Mouse (Mus musculus) bone marrow macrophage, adult 2 months (primary cell): ENCODE measurements around the gene Dnajc1. TPM values are rescaled to one million over a fixed set of nuclear protein-coding genes. Genes with fewer than 3 reads are reported as not detected.

Experiments used
- H3K27ac ChIP-seq: 2 replicates; pipeline ENCODE4 v1.5.1; 2012; ENCODE audit warnings: low read depth, low read length; ENCODE audit not compliant: insufficient read depth
- H3K4me1 ChIP-seq: 2 replicates; pipeline ENCODE4 v1.6.1; 2012; ENCODE audit warnings: low read length; ENCODE audit not compliant: control insufficient read depth, insufficient read depth
- H3K4me3 ChIP-seq: 2 replicates; pipeline ENCODE4 v1.5.1; 2012; ENCODE audit warnings: mild to moderate bottlenecking, low read length, moderate library complexity; ENCODE audit not compliant: insufficient read depth
- CTCF ChIP-seq: IDR thresholded peaks from 2 replicates; pipeline ENCODE4 v1.5.1; 2012; ENCODE audit warnings: low read depth, mild to moderate bottlenecking, low read length, moderate library complexity
- POLR2A ChIP-seq: IDR thresholded peaks from 2 replicates; pipeline ENCODE4 v1.6.1; 2012; ENCODE audit warnings: mild to moderate bottlenecking, low read depth, low read length, borderline replicate concordance
- polyA plus RNA-seq: library from polyadenylated mRNA; stranded (reverse); fragments of >200 nt; gene quantifications from 2 replicates; pipeline ENCODE4 v1.2.4, GENCODE M21; 2012; ENCODE audit not compliant: missing spikeins, insufficient read depth, insufficient read length

Gene Dnajc1
- 19.5 and 25.0 TPM in 2 replicates for polyA plus RNA-seq

- Histone ChIP-seq H3K27ac (peak within 1 kb of the TSS; percentile 76), H3K4me3 (peak within 1 kb of the TSS; percentile 72), H3K4me1 (peaks cover 6% of the 10 kb centered on the region)
- no peak for TF ChIP-seq POLR2A
- TF ChIP-seq CTCF: no peak
Observed at GRCm38 (mm10) chr2:18392331-18393021, at the start of gene Dnajc1. Gene Dnajc1, minus strand, starts transcription at chr2:18392830.

GRCm38 (mm10) chr2:18441871-18442270 is 49.2 kb upstream of the Dnajc1 start:
- Histone ChIP-seq H3K4me1 (no peaks in the 10 kb centered on the region), H3K4me3 (no peak overlapping the region), H3K27ac (no peak overlapping the region)
- no peak for TF ChIP-seq CTCF

GRCm38 (mm10) chr2:18415242-18415641 is 22.6 kb upstream of the Dnajc1 start:
- TF ChIP-seq POLR2A (no peak), CTCF (no peak)
- Histone ChIP-seq H3K27ac (no peak overlapping the region), H3K4me1 (no peaks in the 10 kb centered on the region), H3K4me3 (no peak overlapping the region)

- no peaks in the 10 kb centered on the region for H3K4me1 ChIP-seq
- no peak overlapping the region for H3K4me3 ChIP-seq
- H3K27ac ChIP-seq: no peak overlapping the region
- TF ChIP-seq CTCF (no peak), POLR2A (no peak)
Observed at GRCm38 (mm10) chr2:18403679-18404078, 11.0 kb upstream of the Dnajc1 start.

- H3K27ac ChIP-seq: no peak overlapping the region
- no peak for TF ChIP-seq CTCF
- no peak for TF ChIP-seq POLR2A
- H3K4me3 ChIP-seq: no peak overlapping the region
- no peaks in the 10 kb centered on the region for H3K4me1 ChIP-seq
Observed at GRCm38 (mm10) chr2:18401771-18402170, 9.1 kb upstream of the Dnajc1 start.

- Histone ChIP-seq H3K4me3 (peak overlapping the region; percentile 72), H3K4me1 (peaks cover 6% of the 10 kb centered on the region), H3K27ac (peak overlapping the region; percentile 73)
- TF ChIP-seq CTCF (no peak), POLR2A (no peak)
Observed at GRCm38 (mm10) chr2:18393022-18393519, 441 bp upstream of the Dnajc1 start.

GRCm38 (mm10) chr2:18391861-18392260 is 769 bp downstream of the Dnajc1 start:
- TF ChIP-seq POLR2A (no peak), CTCF (no peak)
- H3K27ac ChIP-seq: peak overlapping the region; percentile 76
- H3K4me1 ChIP-seq: peaks cover 6% of the 10 kb centered on the region
- H3K4me3 ChIP-seq: peak overlapping the region; percentile 72

- no peak for TF ChIP-seq CTCF
- no peak for TF ChIP-seq POLR2A
- Histone ChIP-seq H3K27ac (no peak overlapping the region), H3K4me3 (no peak overlapping the region), H3K4me1 (peaks cover 6% of the 10 kb centered on the region)
Observed at GRCm38 (mm10) chr2:18389631-18390030, 3.0 kb downstream of the Dnajc1 start.

GRCm38 (mm10) chr2:18381662-18382061 is 11.0 kb downstream of the Dnajc1 start:
- Histone ChIP-seq H3K4me3 (no peak overlapping the region), H3K27ac (no peak overlapping the region), H3K4me1 (no peaks in the 10 kb centered on the region)
- TF ChIP-seq CTCF: no peak

- Histone ChIP-seq H3K27ac (peak overlapping the region; percentile 28; the same call in 1 of the 2 replicates), H3K4me3 (no peak overlapping the region), H3K4me1 (peaks cover 9% of the 10 kb centered on the region)
- no peak for TF ChIP-seq POLR2A
- TF ChIP-seq CTCF: no peak
Observed at GRCm38 (mm10) chr2:18372400-18373182, 20.0 kb downstream of the Dnajc1 start.
